Mouse (Mus musculus): ENCODE results near the gene 1700020D05Rik. TPM values are rescaled to one million over a fixed set of nuclear protein-coding genes. Genes with fewer than 3 reads are reported as not detected.
"Not testable (repeated sequence)": the region's sequence is repeated elsewhere in the genome, so short reads cannot be mapped to it uniquely, and the experiment has no call there.

Gene 1700020D05Rik
- polyA plus RNA-seq, 2 experiments, result 0.81 TPM; not detected in 1

DNA sequence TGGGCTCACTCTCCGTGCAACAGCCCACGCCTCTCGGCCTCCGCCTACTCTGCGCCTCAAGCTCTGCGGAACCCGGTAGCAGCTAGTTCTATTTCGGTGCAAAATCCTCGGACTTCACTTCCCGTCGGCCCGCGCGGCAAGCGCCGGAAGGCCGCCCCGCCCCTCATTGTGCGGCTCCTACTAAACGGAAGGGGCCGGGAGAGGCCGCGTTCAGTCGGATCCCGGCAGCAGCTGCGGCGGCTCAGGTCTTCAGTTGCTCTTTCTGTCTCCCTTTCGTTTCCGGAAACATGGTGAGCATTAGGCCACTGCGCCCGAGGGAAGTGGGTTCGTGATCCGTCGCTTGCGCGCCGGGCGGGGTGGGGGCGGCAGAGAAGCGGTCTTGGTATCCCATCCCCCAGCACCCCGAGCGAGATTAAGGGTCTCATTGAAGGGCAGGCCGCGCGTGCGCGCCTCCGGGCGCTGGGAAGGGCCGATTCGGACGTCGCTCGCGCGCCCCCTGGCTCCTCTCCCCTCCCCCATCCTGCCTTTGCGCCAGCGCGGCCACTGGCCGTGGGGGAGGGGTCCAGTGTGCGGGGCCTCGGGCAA lies 13.2 kb downstream of the 1700020D05Rik start, which contains the start of gene Cfl1:
Gene Cfl1 (plus strand): TSS at position 143 of the 585 bp plus-strand sequence.
- peak within 1 kb of the TSS; percentile 81 to 91 for H3K4me3 ChIP-seq (ENCODE audit: insufficient read depth in 1 of 2, low read depth in 2 of 2, low read length in 2 of 2)
- WGBS (ENCODE audit: insufficient replicate concordance), result under 1% methylated on average over 60 of the region's 62 CpGs
- H3K4me1 ChIP-seq (replicated peaks; ENCODE audit: control insufficient read depth in 2 of 2, insufficient read depth in 2 of 2, low read length in 1 of 2), result peaks cover 19 to 24% of the 10 kb centered on the region in 2 experiments
- H3K36me3 ChIP-seq (replicated peaks; ENCODE audit: control insufficient read depth, insufficient read depth, low read depth), result peaks cover 32% of the 10 kb centered on the region
- no peaks in the 10 kb centered on the region for H3K27me3 ChIP-seq (ENCODE audit: control insufficient read depth, insufficient read depth, low read length)
- peak within 1 kb of the TSS; percentile 91 for H3K27ac ChIP-seq
- DNase-seq (ENCODE audit: low read depth in 3 of 3, low spot score in 3 of 3) (peak; percentile 92 to 94 (median 93)), ATAC-seq (ENCODE audit: insufficient read depth) (peak; percentile 63)
- peak within 1 kb of the TSS; percentile 86 for H3K9ac ChIP-seq (replicated peaks)
- H3K9me3 ChIP-seq (ENCODE audit: control insufficient read depth, low read length), result no peaks in the 10 kb centered on the region
- H3K4me2 ChIP-seq (ENCODE audit: low read depth), result peak within 1 kb of the TSS; percentile 99
- TF ChIP-seq CTCF (IDR thresholded peaks at IDR 0.05; ENCODE audit: low read depth) (no peak; the same call in 1 of the 2 replicates), EP300 (IDR thresholded peaks at IDR 0.05; ENCODE audit: low read depth) (peak; percentile 14; the same call in 1 of the 2 replicates)

DNA sequence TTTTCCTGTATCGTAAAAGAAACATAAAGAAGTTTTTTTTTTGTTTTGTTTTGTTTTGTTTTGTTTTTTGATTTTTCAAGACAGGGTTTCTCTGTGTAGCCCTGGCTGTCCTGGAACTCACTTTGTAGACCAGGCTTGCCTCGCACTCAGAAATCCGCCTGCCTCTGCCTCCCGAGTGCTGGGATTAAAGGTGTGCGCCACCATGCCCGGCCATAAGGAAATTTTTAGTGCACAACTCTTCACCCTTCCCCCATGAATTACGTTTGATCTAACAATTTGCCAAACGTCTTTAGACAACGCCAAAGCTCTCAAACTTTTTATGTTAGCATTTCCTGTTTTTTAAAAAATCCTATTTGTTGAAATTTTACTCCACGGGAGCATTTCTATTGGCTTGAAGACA lies 13.9 kb downstream of the 1700020D05Rik start:
- not testable (repeated sequence) for ATAC-seq (ENCODE audit: insufficient read depth); H3K9me3 ChIP-seq (ENCODE audit: control insufficient read depth, low read length); DNase-seq (ENCODE audit: low read depth in 3 of 3, low spot score in 3 of 3); H3K27me3 ChIP-seq (ENCODE audit: control insufficient read depth, insufficient read depth, low read length)
- Histone ChIP-seq H3K9ac (replicated peaks) (peak overlapping the region; percentile 7; the same call in 1 of the 2 replicates), H3K4me1 (replicated peaks; ENCODE audit: control insufficient read depth in 2 of 2, insufficient read depth in 2 of 2, low read length in 1 of 2) (peaks cover 19 to 24% of the 10 kb centered on the region in 2 experiments), H3K4me2 (ENCODE audit: low read depth) (peak overlapping the region; percentile 99), H3K4me3 (ENCODE audit: insufficient read depth in 1 of 2, low read depth in 2 of 2, low read length in 2 of 2) (peak overlapping the region in 1 of 2 experiments; percentile 81; a peak in 2 of 4 replicates), H3K27ac (peak overlapping the region; percentile 91), H3K36me3 (replicated peaks; ENCODE audit: control insufficient read depth, insufficient read depth, low read depth) (peaks cover 27% of the 10 kb centered on the region)
- 32% methylated on average over 10 of the region's 10 CpGs for WGBS (ENCODE audit: insufficient replicate concordance)

DNA sequence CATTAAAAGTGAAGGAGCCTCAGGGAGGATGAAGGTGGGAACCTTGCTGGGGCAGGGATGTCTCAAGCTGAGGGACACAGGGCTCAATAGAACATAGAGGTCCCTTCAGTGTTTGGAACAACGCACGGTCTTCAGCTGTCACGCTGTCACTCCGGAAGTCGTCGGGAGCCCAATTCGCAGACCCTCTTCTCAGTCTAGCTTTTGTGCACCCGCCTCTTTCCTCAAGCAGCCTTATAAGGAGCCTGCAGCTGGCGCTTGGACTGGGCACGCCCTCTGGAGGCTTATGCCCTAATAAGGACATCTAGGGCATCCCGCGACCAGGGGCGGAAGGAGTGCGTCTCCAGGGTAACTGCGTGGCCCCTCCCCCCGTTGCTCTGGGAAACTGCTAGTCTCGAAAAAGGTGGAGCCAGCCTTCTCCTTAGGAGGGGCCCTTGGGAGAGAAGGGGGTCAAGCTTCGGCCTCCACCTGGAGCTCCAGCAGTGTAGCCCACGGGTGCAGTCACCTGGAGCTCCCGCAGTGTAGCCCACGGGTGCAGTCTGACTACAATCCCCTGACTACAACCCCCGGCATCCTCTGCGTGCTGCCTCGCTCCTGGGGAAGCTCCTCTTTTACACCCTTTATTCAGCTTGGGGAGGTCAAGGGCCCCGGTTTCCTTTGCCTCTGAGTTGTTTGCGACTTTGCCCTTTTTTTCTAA lies 14.6 kb downstream of the 1700020D05Rik start:
- Histone ChIP-seq H3K4me2 (ENCODE audit: low read depth) (peak overlapping the region; percentile 99), H3K4me3 (ENCODE audit: insufficient read depth in 1 of 2, low read depth in 2 of 2, low read length in 2 of 2) (peak overlapping the region; percentile 67 to 71), H3K27me3 (ENCODE audit: control insufficient read depth, insufficient read depth, low read length) (no peaks in the 10 kb centered on the region), H3K4me1 (replicated peaks; ENCODE audit: control insufficient read depth in 2 of 2, insufficient read depth in 2 of 2, low read length in 1 of 2) (peaks cover 19 to 24% of the 10 kb centered on the region in 2 experiments), H3K27ac (peak overlapping the region; percentile 91), H3K9ac (replicated peaks) (peak overlapping the region; percentile 87), H3K9me3 (ENCODE audit: control insufficient read depth, low read length) (no peaks in the 10 kb centered on the region), H3K36me3 (replicated peaks; ENCODE audit: control insufficient read depth, insufficient read depth, low read depth) (peaks cover 23% of the 10 kb centered on the region)
- TF ChIP-seq EP300 (IDR thresholded peaks at IDR 0.05; ENCODE audit: low read depth) (no peak), CTCF (IDR thresholded peaks at IDR 0.05; ENCODE audit: low read depth) (peak; percentile 37; the same call in 1 of the 2 replicates)
- ATAC-seq (ENCODE audit: insufficient read depth) (peak; percentile 73), DNase-seq (ENCODE audit: low read depth in 3 of 3, low spot score in 3 of 3) (peak; percentile 97 to 98 (median 98))
- WGBS (ENCODE audit: insufficient replicate concordance), result under 1% methylated on average over 26 of the region's 26 CpGs

DNA sequence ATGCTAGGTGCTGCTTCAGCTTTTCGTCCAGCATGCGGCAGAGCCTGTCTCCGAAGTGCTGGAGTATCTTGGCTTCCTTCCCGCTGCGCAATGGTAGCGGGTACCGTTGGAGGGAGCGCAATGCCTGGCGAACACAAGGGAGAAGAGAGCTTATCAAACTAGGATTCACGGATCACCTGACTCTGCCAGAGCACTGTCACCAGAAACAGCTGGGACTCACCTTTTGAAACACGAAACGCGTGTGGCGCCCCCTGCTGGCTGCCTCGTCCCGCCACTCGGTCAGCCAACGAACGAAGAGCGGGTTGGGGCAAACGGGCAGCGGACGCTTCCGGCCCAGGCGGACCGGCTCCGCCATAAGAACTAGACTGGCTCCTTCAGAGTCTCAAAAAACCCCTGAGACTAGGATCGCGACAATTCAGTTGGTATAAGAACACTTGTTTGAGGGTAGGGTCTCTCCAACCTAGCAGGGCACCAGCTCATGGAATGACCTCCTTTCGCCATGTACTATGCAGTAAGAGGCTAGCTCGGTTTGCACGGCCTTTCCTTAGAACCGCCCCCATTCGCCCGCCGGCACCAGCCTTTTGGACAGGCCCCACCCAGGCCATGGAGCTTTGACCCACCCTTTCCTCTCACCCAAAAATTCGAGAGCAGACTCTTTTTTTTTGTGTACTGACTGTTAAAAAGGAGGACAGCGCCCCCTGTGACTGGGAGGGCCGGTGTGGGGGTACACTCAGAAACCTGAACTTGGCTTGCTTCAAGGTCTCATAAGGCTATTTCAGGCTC lies 15.6 kb downstream of the 1700020D05Rik start, which contains the start of gene Mus81:
Gene Mus81 (minus strand): TSS at position 635 of the 783 bp plus-strand sequence.
- Histone ChIP-seq H3K4me2 (ENCODE audit: low read depth) (peak within 1 kb of the TSS; percentile 99), H3K9me3 (ENCODE audit: control insufficient read depth, low read length) (no peaks in the 10 kb centered on the region), H3K4me1 (replicated peaks; ENCODE audit: control insufficient read depth in 2 of 2, insufficient read depth in 2 of 2, low read length in 1 of 2) (peaks cover 19 to 24% of the 10 kb centered on the region in 2 experiments), H3K36me3 (replicated peaks; ENCODE audit: control insufficient read depth, insufficient read depth, low read depth) (peaks cover 13% of the 10 kb centered on the region), H3K9ac (replicated peaks) (peak within 1 kb of the TSS; percentile 87), H3K4me3 (ENCODE audit: insufficient read depth in 1 of 2, low read depth in 2 of 2, low read length in 2 of 2) (peak within 1 kb of the TSS; percentile 67 to 71), H3K27ac (peak within 1 kb of the TSS; percentile 91), H3K27me3 (ENCODE audit: control insufficient read depth, insufficient read depth, low read length) (no peaks in the 10 kb centered on the region)
- WGBS (ENCODE audit: insufficient replicate concordance), result under 1% methylated on average over 39 of the region's 39 CpGs
- TF ChIP-seq CTCF (IDR thresholded peaks at IDR 0.05; ENCODE audit: low read depth) (peak; percentile 98), EP300 (IDR thresholded peaks at IDR 0.05; ENCODE audit: low read depth) (no peak)
- DNase-seq (ENCODE audit: low read depth in 3 of 3, low spot score in 3 of 3) (peak; percentile 93 to 96 (median 94)), ATAC-seq (ENCODE audit: insufficient read depth) (peak; percentile 73)
